Mouse (Mus musculus) cerebellum, adult 2 months (tissue): ENCODE data around the gene Nlgn1. TPM values are rescaled to one million over a fixed set of nuclear protein-coding genes. Genes with fewer than 3 reads are reported as not detected.
A peak's percentile ranks its signal among the peaks of the same experiment; 100 is the strongest.

ENCODE experiments used
- DNase-seq, 2 experiments: peaks; one replicate each; pipeline ENCODE4 v3.0.0; 2021
- H3K27ac ChIP-seq: fragments of 200-500 bp; 2 replicates; pipeline ENCODE4 v1.5.1; 2012; ENCODE audit warnings: low read length, control low read depth, inconsistent platforms; ENCODE audit not compliant: insufficient read depth
- H3K27me3 ChIP-seq: fragments of 200-500 bp; 2 replicates; pipeline ENCODE4 v1.6.1; 2012; ENCODE audit warnings: inconsistent platforms, mild to moderate bottlenecking, low read length, moderate library complexity; ENCODE audit not compliant: control insufficient read depth, insufficient read depth
- H3K4me1 ChIP-seq: fragments of 200-500 bp; 2 replicates; pipeline ENCODE4 v1.6.1; 2011; ENCODE audit warnings: low read length; ENCODE audit not compliant: control insufficient read depth, insufficient read depth
- H3K4me3 ChIP-seq: fragments of 200-500 bp; replicated peaks from 2 replicates; pipeline ENCODE3; 2011; ENCODE audit warnings: mild to moderate bottlenecking, low read depth, low read length, control low read depth; ENCODE audit not compliant: insufficient read depth
- CTCF ChIP-seq: fragments of 200-500 bp; IDR thresholded peaks from 2 replicates; pipeline ENCODE4 v1.5.1; 2011; ENCODE audit warnings: low read depth, mild to moderate bottlenecking, control low read depth, low read length, moderate library complexity, borderline replicate concordance; ENCODE audit not compliant: insufficient read depth
- POLR2A ChIP-seq: fragments of 200-500 bp; IDR thresholded peaks from 2 replicates; pipeline ENCODE4 v1.6.1; 2011; ENCODE audit warnings: low read length, control low read depth, borderline replicate concordance; ENCODE audit not compliant: insufficient read depth
- WGBS: fragments of 180-500 bp; shearing (Covaris S2); methylation state at CpG from one replicate; pipeline ENCODE4 v1.1.7; 2018; 5-methylcytosine and 5-hydroxymethylcytosine counted together
- polyA plus RNA-seq: library from polyadenylated mRNA; depleted of rRNA; stranded (reverse); fragments of >200 nt; gene quantifications from 2 replicates; pipeline ENCODE4 v1.2.3, GENCODE M21; 2012

Nlgn1 gene
- polyA plus RNA-seq, 1 experiment: 15.5 TPM

- no peaks in the 10 kb centered on the region for H3K4me1 ChIP-seq
- no peak overlapping the region for H3K4me3 ChIP-seq
- 40% methylated on average over 7 of the region's 7 CpGs for WGBS
- DNase-seq: peak in 1 of 2 experiments; percentile 7
- TF ChIP-seq POLR2A: no peak
- no peak for TF ChIP-seq CTCF
- H3K27ac ChIP-seq: no peak overlapping the region
- no peaks in the 10 kb centered on the region for H3K27me3 ChIP-seq
Measured at GRCm38 (mm10) chr3:25844686-25845462, 487.4 kb downstream of the Nlgn1 start.

GRCm38 (mm10) chr3:25830237-25830636 lies 502.0 kb downstream of the Nlgn1 start:
- no peak overlapping the region for H3K4me3 ChIP-seq
- TF ChIP-seq CTCF (no peak), POLR2A (no peak)
- H3K27ac ChIP-seq: no peak overlapping the region
- WGBS: 74% methylated on average over 2 of the region's 2 CpGs
- no peak for DNase-seq
- no peaks in the 10 kb centered on the region for H3K4me1 ChIP-seq
- H3K27me3 ChIP-seq: no peaks in the 10 kb centered on the region

- no peaks in the 10 kb centered on the region for H3K27me3 ChIP-seq
- TF ChIP-seq POLR2A (no peak), CTCF (no peak)
- H3K4me3 ChIP-seq: no peak overlapping the region
- no peaks in the 10 kb centered on the region for H3K4me1 ChIP-seq
- no peak for DNase-seq
- WGBS: 96% methylated on average over 3 of the region's 3 CpGs
- no peak overlapping the region for H3K27ac ChIP-seq
Measured at GRCm38 (mm10) chr3:25813368-25813767, 518.9 kb downstream of the Nlgn1 start.

- Histone ChIP-seq H3K27ac (no peak overlapping the region), H3K27me3 (no peaks in the 10 kb centered on the region), H3K4me1 (no peaks in the 10 kb centered on the region), H3K4me3 (no peak overlapping the region)
- no peak for TF ChIP-seq POLR2A
- no peak for TF ChIP-seq CTCF
- peak; percentile 15 to 38 for DNase-seq
- 54% methylated on average over 3 of the region's 3 CpGs for WGBS
Measured at GRCm38 (mm10) chr3:25807559-25807958, 524.7 kb downstream of the Nlgn1 start.

GRCm38 (mm10) chr3:25781651-25782050 lies 550.6 kb downstream of the Nlgn1 start:
- no peak for TF ChIP-seq POLR2A
- no peak for TF ChIP-seq CTCF
- 43% methylated on average over 2 of the region's 2 CpGs for WGBS
- Histone ChIP-seq H3K27ac (no peak overlapping the region), H3K4me3 (no peak overlapping the region), H3K27me3 (no peaks in the 10 kb centered on the region), H3K4me1 (no peaks in the 10 kb centered on the region)
- DNase-seq: no peak

- Histone ChIP-seq H3K27ac (no peak overlapping the region), H3K4me3 (no peak overlapping the region), H3K4me1 (peaks cover 5% of the 10 kb centered on the region), H3K27me3 (no peaks in the 10 kb centered on the region)
- TF ChIP-seq POLR2A (no peak), CTCF (no peak)
- DNase-seq: peak in 1 of 2 experiments; percentile 10
- 38% methylated on average over 6 of the region's 6 CpGs for WGBS
Measured at GRCm38 (mm10) chr3:25775437-25775836, 556.8 kb downstream of the Nlgn1 start.

GRCm38 (mm10) chr3:25773908-25774307 lies 558.4 kb downstream of the Nlgn1 start:
- Histone ChIP-seq H3K27ac (no peak overlapping the region), H3K27me3 (no peaks in the 10 kb centered on the region), H3K4me1 (peaks cover 5% of the 10 kb centered on the region), H3K4me3 (no peak overlapping the region)
- WGBS: 65% methylated on average over 4 of the region's 4 CpGs
- TF ChIP-seq POLR2A (no peak), CTCF (no peak)
- no peak for DNase-seq

GRCm38 (mm10) chr3:25773467-25773866 lies 558.8 kb downstream of the Nlgn1 start:
- no peak for DNase-seq
- H3K27ac ChIP-seq: no peak overlapping the region
- H3K4me1 ChIP-seq: peaks cover 5% of the 10 kb centered on the region
- no peak overlapping the region for H3K4me3 ChIP-seq
- no peak for TF ChIP-seq CTCF
- TF ChIP-seq POLR2A: no peak
- H3K27me3 ChIP-seq: no peaks in the 10 kb centered on the region
